Mouse (Mus musculus) limb, embryonic 15.5 days (tissue): ENCODE measurements around the gene Myl4. TPM values are rescaled to one million over a fixed set of nuclear protein-coding genes. Genes with fewer than 3 reads are reported as not detected.

Experiments
- ATAC-seq: fragments of 200-750 bp; cut with Nextera tagmentation; 2 replicates; pipeline ENCODE4 v1.8.0; 2017; ENCODE audit warnings: low read depth, moderate TSS enrichment; ENCODE audit not compliant: insufficient number of reproducible peaks, low FRiP score, low TSS enrichment
- H3K27ac ChIP-seq: fragments of 300-500 bp; sonication (generic); 2 replicates; pipeline ENCODE4 v1.5.1; 2015; ENCODE audit warnings: moderate library complexity, mild to moderate bottlenecking, inconsistent platforms
- H3K27me3 ChIP-seq: fragments of 300-500 bp; sonication (generic); 2 replicates; pipeline ENCODE4 v1.6.1; 2015; ENCODE audit warnings: inconsistent platforms
- H3K36me3 ChIP-seq: fragments of 300-500 bp; sonication (generic); 2 replicates; pipeline ENCODE4 v1.6.1; 2015; ENCODE audit warnings: inconsistent platforms
- H3K4me1 ChIP-seq: fragments of 300-500 bp; sonication (generic); 2 replicates; pipeline ENCODE4 v1.6.1; 2015; ENCODE audit warnings: inconsistent platforms
- H3K4me2 ChIP-seq: fragments of 300-500 bp; sonication (generic); 2 replicates; pipeline ENCODE4 v1.6.1; 2015; ENCODE audit warnings: mild to moderate bottlenecking, inconsistent platforms
- H3K4me3 ChIP-seq: fragments of 300-500 bp; sonication (generic); 2 replicates; pipeline ENCODE4 v1.5.1; 2015; ENCODE audit warnings: mild to moderate bottlenecking, inconsistent platforms
- H3K9ac ChIP-seq: fragments of 300-500 bp; sonication (generic); 2 replicates; pipeline ENCODE4 v1.6.1; 2015; ENCODE audit warnings: inconsistent platforms
- H3K9me3 ChIP-seq: fragments of 300-500 bp; sonication (generic); 2 replicates; pipeline ENCODE4 v1.6.1; 2016; ENCODE audit warnings: inconsistent platforms
- WGBS: fragments of 180-500 bp; shearing (Covaris S2); methylation state at CpG from one replicate; pipeline ENCODE4 v1.1.7; 2015; 5-methylcytosine and 5-hydroxymethylcytosine counted together
- polyA plus RNA-seq: library from polyadenylated mRNA; unstranded; fragments of >200 nt; fragmentation: Nextera tagmentation; extraction: Ambion mirVana; gene quantifications from 2 replicates; pipeline ENCODE4 v1.2.1, GENCODE M21; 2015

Gene Myl4
- polyA plus RNA-seq, 1 experiment from 2014 or later: 131 TPM

DNA sequence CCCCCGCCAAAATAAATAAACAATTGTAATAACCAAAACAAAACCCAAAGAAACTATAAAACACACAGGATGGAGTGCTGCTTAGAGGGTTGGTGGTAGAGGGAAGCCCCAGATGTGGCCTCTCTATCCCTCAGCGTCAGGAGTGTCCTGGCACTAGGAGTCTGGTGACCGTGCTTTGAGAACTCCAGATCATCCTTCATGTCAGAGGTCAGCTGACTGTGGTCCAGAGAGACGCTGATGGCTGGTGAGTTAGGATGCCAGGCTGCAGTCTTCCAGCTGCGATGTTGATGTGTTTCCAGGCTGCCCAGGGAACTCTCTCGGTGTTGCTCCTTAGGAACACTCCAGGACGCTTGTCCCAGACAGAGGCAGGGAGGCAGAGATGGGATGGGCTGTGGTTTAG lies 21.6 kb downstream of the Myl4 start:
- H3K4me3 ChIP-seq: no peak overlapping the region

DNA sequence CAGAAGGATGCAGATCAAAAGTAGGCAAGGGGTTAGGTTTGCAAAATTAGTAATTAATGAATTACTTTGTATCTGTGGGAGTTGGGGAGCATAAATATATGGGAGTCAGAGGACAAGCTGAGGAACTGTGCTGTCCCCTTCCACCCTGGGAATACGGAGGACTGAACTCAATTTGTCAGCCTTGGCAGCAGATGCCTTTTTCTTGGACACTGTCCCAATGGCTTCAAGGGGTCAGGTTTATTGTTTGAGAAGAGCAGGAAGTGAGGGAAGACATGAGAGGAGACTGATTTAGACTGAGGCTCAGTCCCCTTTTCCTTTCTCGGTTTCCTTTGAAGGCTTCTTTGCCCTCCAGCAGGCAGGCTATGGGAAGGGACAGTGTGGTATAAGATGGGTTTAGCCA lies 22.1 kb downstream of the Myl4 start:
- no peak for ATAC-seq

More for the DNA sequence above, 21.6 kb downstream of the Myl4 start:
- WGBS: 48% methylated on average over 7 of the region's 7 CpGs
- Histone ChIP-seq H3K4me1 (0 out of 2 replicates have a peak, but pooled peaks cover 2% of the 10 kb centered on the region), H3K36me3 (no peaks in the 10 kb centered on the region), H3K27me3 (peaks cover 11% of the 10 kb centered on the region), H3K27ac (no peak overlapping the region), H3K4me2 (no peak overlapping the region), H3K9ac (no peak overlapping the region), H3K9me3 (no peaks in the 10 kb centered on the region)
- no peak for ATAC-seq

GRCm38 (mm10) chr11:104576772-104577612 lies 26.5 kb downstream of the Myl4 start:
- no peak overlapping the region for H3K4me2 ChIP-seq
- H3K36me3 ChIP-seq: no peaks in the 10 kb centered on the region
- peaks cover 10% of the 10 kb centered on the region for H3K27me3 ChIP-seq
- ATAC-seq: peak; percentile 60; the same call in 1 of the 2 replicates
- WGBS: 33% methylated on average over 10 of the region's 10 CpGs
- H3K4me3 ChIP-seq: no peak overlapping the region
- peaks cover 7% of the 10 kb centered on the region; the same call in 1 of the 2 replicates for H3K4me1 ChIP-seq
- no peak overlapping the region for H3K9ac ChIP-seq
- no peaks in the 10 kb centered on the region for H3K9me3 ChIP-seq
- no peak overlapping the region for H3K27ac ChIP-seq

More for the DNA sequence above, 22.1 kb downstream of the Myl4 start:
- H3K9me3 ChIP-seq: no peaks in the 10 kb centered on the region
- 0 out of 2 replicates have a peak, but pooled peaks cover 2% of the 10 kb centered on the region for H3K4me1 ChIP-seq
- no peak overlapping the region for H3K4me2 ChIP-seq
- no peaks in the 10 kb centered on the region for H3K36me3 ChIP-seq
- 54% methylated on average over 2 of the region's 2 CpGs for WGBS
- no peak overlapping the region for H3K9ac ChIP-seq
- peaks cover 11% of the 10 kb centered on the region for H3K27me3 ChIP-seq
- no peak overlapping the region for H3K27ac ChIP-seq
- H3K4me3 ChIP-seq: no peak overlapping the region

DNA sequence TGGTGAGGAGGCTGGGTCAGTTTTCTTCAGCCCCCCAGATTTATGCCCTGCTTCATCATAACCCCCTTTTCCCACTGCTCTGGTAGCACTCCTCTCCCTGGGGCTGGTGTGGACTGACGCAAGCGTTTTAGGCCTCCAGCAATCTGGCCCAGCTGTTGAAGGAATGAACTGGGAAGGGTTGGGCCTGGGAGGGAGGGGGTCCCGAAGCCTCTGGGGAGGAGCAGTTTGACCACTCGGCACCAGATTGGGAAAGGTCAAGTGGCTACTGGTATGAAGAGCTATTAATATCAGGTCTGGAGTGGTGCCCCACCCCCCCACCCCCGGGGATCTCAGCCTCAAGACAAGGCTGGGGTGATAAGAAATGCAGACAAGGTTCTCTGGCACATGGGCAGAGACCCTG lies 27.6 kb downstream of the Myl4 start:
- Histone ChIP-seq H3K4me1 (peaks cover 8% of the 10 kb centered on the region; the same call in 1 of the 2 replicates), H3K27ac (no peak overlapping the region), H3K36me3 (no peaks in the 10 kb centered on the region), H3K4me3 (no peak overlapping the region), H3K4me2 (no peak overlapping the region), H3K9me3 (no peaks in the 10 kb centered on the region), H3K27me3 (peaks cover 5% of the 10 kb centered on the region; the same call in 1 of the 2 replicates), H3K9ac (no peak overlapping the region)
- 17% methylated on average over 5 of the region's 5 CpGs for WGBS
- ATAC-seq: no peak

GRCm38 (mm10) chr11:104579084-104579483 lies 28.6 kb downstream of the Myl4 start:
- Histone ChIP-seq H3K27me3 (peaks cover 7% of the 10 kb centered on the region; the same call in 1 of the 2 replicates), H3K27ac (no peak overlapping the region), H3K36me3 (no peaks in the 10 kb centered on the region), H3K4me2 (no peak overlapping the region), H3K9me3 (no peaks in the 10 kb centered on the region), H3K9ac (no peak overlapping the region), H3K4me3 (no peak overlapping the region), H3K4me1 (peaks cover 8% of the 10 kb centered on the region; the same call in 1 of the 2 replicates)
- ATAC-seq: no peak
- 88% methylated on average over 9 of the region's 9 CpGs for WGBS

DNA sequence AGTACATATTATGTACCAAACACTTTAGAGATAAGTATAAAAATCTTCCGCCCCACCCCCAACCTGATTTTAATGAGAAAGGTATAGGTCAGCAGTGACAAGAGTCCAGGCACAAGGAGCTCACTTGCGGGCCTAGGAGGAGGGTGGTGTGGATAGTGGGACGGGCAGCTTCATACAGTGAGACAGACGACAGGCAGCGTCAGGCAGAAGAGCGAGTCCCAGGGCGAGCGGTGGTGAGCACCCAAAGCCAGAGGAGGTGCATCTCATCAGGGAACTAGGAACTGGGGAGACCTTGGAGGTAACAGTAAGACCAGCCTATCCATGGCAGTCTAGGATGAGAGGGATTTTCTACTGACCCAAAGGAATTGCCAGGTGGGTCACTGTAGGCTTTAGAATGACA lies 29.1 kb downstream of the Myl4 start:
- H3K27me3 ChIP-seq: peaks cover 7% of the 10 kb centered on the region; the same call in 1 of the 2 replicates
- ATAC-seq: no peak

GRCm38 (mm10) chr11:104580091-104580490 lies 29.6 kb downstream of the Myl4 start:
- peaks cover 8% of the 10 kb centered on the region; the same call in 1 of the 2 replicates for H3K4me1 ChIP-seq
- H3K9me3 ChIP-seq: no peaks in the 10 kb centered on the region
- no peaks in the 10 kb centered on the region for H3K36me3 ChIP-seq
- ATAC-seq: no peak
- no peak overlapping the region for H3K4me2 ChIP-seq
- no peak overlapping the region for H3K27ac ChIP-seq
- no peak overlapping the region for H3K4me3 ChIP-seq
- 76% methylated on average over 6 of the region's 6 CpGs for WGBS
- H3K27me3 ChIP-seq: peaks cover 7% of the 10 kb centered on the region; the same call in 1 of the 2 replicates
- no peak overlapping the region for H3K9ac ChIP-seq

More for the DNA sequence above, 29.1 kb downstream of the Myl4 start:
- Histone ChIP-seq H3K36me3 (no peaks in the 10 kb centered on the region), H3K27ac (no peak overlapping the region), H3K9ac (no peak overlapping the region), H3K4me2 (no peak overlapping the region), H3K4me3 (no peak overlapping the region), H3K4me1 (peaks cover 8% of the 10 kb centered on the region; the same call in 1 of the 2 replicates), H3K9me3 (no peaks in the 10 kb centered on the region)
- WGBS: 88% methylated on average over 8 of the region's 8 CpGs

- 87% methylated on average over 5 of the region's 5 CpGs for WGBS
- no peak overlapping the region for H3K27ac ChIP-seq
- ATAC-seq: no peak
These were observed 30.1 kb downstream of the Myl4 start for GRCm38 (mm10) chr11:104580606-104581005.

GRCm38 (mm10) chr11:104581446-104582307 lies 31.2 kb downstream of the Myl4 start:
- H3K4me2 ChIP-seq: peak overlapping the region; percentile 32
- peaks cover 7% of the 10 kb centered on the region; the same call in 1 of the 2 replicates for H3K27me3 ChIP-seq
- ATAC-seq: no peak
- H3K9ac ChIP-seq: no peak overlapping the region
- H3K4me3 ChIP-seq: peak overlapping the region; percentile 8; the same call in 1 of the 2 replicates
- H3K9me3 ChIP-seq: no peaks in the 10 kb centered on the region
- H3K4me1 ChIP-seq: peaks cover 8% of the 10 kb centered on the region; the same call in 1 of the 2 replicates
- no peaks in the 10 kb centered on the region for H3K36me3 ChIP-seq
- WGBS: 27% methylated on average over 18 of the region's 18 CpGs
- no peak overlapping the region for H3K27ac ChIP-seq

More at GRCm38 (mm10) chr11:104580606-104581005, 30.1 kb downstream of the Myl4 start:
- Histone ChIP-seq H3K4me1 (peaks cover 8% of the 10 kb centered on the region; the same call in 1 of the 2 replicates), H3K4me2 (no peak overlapping the region), H3K9me3 (no peaks in the 10 kb centered on the region), H3K36me3 (no peaks in the 10 kb centered on the region), H3K9ac (no peak overlapping the region), H3K27me3 (peaks cover 7% of the 10 kb centered on the region; the same call in 1 of the 2 replicates), H3K4me3 (no peak overlapping the region)

DNA sequence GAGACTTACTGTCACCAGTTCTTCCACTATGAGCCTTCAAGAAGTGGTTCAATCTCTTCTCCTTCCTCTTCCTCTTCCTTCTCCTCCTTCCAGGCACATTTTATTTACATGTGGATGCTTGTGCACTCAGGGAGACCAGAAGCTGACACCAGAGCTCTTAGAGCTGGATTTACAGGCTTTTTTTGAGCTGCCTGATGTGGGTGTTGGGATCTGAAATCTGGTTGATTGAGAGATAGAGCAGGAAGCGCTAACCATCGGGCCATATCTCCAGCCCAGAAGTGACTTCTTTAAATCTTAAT lies 31.8 kb downstream of the Myl4 start:
- no peaks in the 10 kb centered on the region for H3K9me3 ChIP-seq
- peaks cover 8% of the 10 kb centered on the region; the same call in 1 of the 2 replicates for H3K4me1 ChIP-seq
- H3K27ac ChIP-seq: no peak overlapping the region
- peaks cover 7% of the 10 kb centered on the region; the same call in 1 of the 2 replicates for H3K27me3 ChIP-seq
- H3K9ac ChIP-seq: no peak overlapping the region
- WGBS: 77% methylated on average over 2 of the region's 2 CpGs
- H3K4me3 ChIP-seq: no peak overlapping the region
- no peak overlapping the region for H3K4me2 ChIP-seq
- no peak for ATAC-seq
- H3K36me3 ChIP-seq: no peaks in the 10 kb centered on the region

DNA sequence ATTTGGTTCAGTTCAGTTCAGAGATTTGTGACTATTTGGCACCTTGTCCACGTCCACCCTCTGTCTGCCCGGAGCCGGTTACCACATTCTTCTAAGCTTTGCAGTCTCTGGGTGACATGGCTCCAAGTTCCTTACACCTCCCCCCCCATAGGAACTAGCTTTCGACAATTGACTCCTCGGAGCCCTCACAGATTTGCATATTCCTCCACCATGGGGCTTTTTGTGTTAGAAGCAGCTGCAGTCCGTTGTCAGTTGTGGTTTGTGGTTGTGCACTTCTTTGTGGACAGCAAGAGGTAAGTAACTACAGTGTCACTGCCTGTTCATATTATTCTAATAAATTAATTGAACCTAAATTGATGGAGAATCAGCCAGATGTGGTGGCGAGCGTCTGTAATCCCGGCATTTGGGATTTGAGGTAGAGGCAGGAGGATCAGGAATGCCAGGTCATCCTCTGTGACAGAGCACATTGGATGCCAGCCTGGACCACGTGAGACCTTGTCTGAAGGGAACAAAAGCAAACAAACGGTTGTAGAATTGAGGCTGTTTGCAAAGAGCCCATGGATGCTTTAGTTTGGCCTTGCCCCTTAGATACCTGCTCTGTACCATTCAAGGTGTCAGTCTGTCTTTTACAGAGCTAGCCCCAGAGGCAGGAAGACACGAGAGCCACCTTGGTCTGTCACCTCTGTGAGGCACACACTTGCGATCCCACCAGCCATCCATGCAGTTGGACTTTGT lies 32.3 kb downstream of the Myl4 start:
- H3K9ac ChIP-seq: no peak overlapping the region
- WGBS: 63% methylated on average over 13 of the region's 13 CpGs
- no peak overlapping the region for H3K4me2 ChIP-seq
- no peak overlapping the region for H3K27ac ChIP-seq
- no peaks in the 10 kb centered on the region for H3K36me3 ChIP-seq
- H3K4me1 ChIP-seq: peaks cover 8% of the 10 kb centered on the region; the same call in 1 of the 2 replicates
- H3K4me3 ChIP-seq: no peak overlapping the region
- peaks cover 7% of the 10 kb centered on the region; the same call in 1 of the 2 replicates for H3K27me3 ChIP-seq
- H3K9me3 ChIP-seq: no peaks in the 10 kb centered on the region
- no peak for ATAC-seq
